Mouse (Mus musculus) neutrophil, adult 65 days (primary cell): ENCODE data around the gene Nab1. TPM values are rescaled to one million over a fixed set of nuclear protein-coding genes. Genes with fewer than 3 reads are reported as not detected.

Experiments used
- total RNA-seq: library from RNA; stranded (reverse); gene quantifications from 2 replicates; pipeline ENCODE4 v1.2.4, GENCODE M21; 2023

Nab1 gene
- 44.2 and 56.5 TPM in 2 replicates for total RNA-seq

GRCm38 (mm10) chr1:52500314-52500981 is at the start of gene Nab1:
TSS of gene Nab1 (minus strand) at chr1:52500679.

Other genes starting within 250 kb of the Nab1 start
- gene Nemp2, start 130.0 kb upstream of the Nab1 start, total RNA-seq: 6.2 and 7.6 TPM in 2 replicates
- 38.9 and 49.6 TPM in 2 replicates for gene Mfsd6, start 226.8 kb upstream of the Nab1 start, total RNA-seq